ENCODE assay signal across 21 mouse cellular contexts in the genomic region with DNA sequence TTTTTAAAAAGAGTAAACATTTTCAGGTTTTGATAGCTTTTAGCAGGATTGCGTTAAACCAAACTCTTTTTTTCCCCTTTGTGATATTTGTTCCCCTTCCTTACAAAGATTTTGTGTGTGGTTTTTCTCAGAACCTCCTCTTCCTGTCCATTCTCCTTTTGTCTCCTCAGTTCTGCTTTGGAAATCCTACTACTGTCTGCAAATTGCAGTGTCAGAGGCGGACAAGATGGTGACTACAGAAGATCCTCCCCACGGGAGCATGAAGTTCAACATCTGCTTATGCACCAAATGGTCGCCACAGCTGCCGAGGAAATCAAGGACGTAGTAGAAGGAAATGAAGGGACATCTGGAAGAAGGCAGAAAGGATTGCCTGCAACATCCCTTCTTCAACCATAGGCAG. TPM values are rescaled to one million over a fixed set of nuclear protein-coding genes. Genes with fewer than 3 reads are reported as not detected.
DNase-seq lines count a peak whose midpoint lies in the region; ATAC-seq and TF ChIP-seq lines count a peak whose summit lies in the region.
"Had no signal": no experiment of that assay in that cellular context is flagged by ENCODE, and none has a peak within 500 bp of the region (broad histone marks: within the 10 kb centered on the region; RNA-seq: fewer than 3 reads in every experiment).

No protein-coding gene starts in this region.

- H3K79me2 ChIP-seq in liver, adult 2 months (ENCODE audit: control insufficient read depth, insufficient read depth, low read length), result no peaks in the 10 kb centered on the region
- H3K79me2 ChIP-seq in macrophage (ENCODE audit: inconsistent target), result no peaks in the 10 kb centered on the region

- WGBS in liver, adult 2 months, result 79% methylated on average over 6 of the region's 6 CpGs
- 9% methylated on average over 6 of the region's 6 CpGs for WGBS in macrophage (ENCODE audit: missing documents)
- 70% methylated on average over 6 of the region's 6 CpGs for WGBS in kidney, embryonic 15.5 days

- no peaks in the 10 kb centered on the region for H3K4me1 ChIP-seq in liver, adult 2 months (ENCODE audit: control insufficient read depth, insufficient read depth, low read length)
- peaks cover 39% of the 10 kb centered on the region for H3K4me1 ChIP-seq in bone marrow macrophage, adult 2 months (ENCODE audit: control insufficient read depth, insufficient read depth, low read length)
- H3K4me1 ChIP-seq in kidney, embryonic 15.5 days, result no peaks in the 10 kb centered on the region
- H3K4me1 ChIP-seq: embryonic facial prominence, embryonic 13.5 days had no signal

- no peak for TF ChIP-seq CTCF in liver, adult 2 months (IDR thresholded peaks at IDR 0.05; ENCODE audit: low read depth, low read length)
- no peak for TF ChIP-seq CTCF in bone marrow macrophage, adult 2 months (IDR thresholded peaks at IDR 0.05; ENCODE audit: low read depth, low read length)

- no peak overlapping the region for H3K4me3 ChIP-seq in liver, adult 2 months (ENCODE audit: insufficient read depth, low read depth, low read length)
- peak overlapping the region; percentile 4; the same call in 1 of the 2 replicates for H3K4me3 ChIP-seq in bone marrow macrophage, adult 2 months (ENCODE audit: insufficient read depth, low read length)
- H3K4me3 ChIP-seq in macrophage (ENCODE audit: inconsistent target), result no peak overlapping the region
- H3K4me3 ChIP-seq in kidney, embryonic 15.5 days (replicated peaks), result no peak overlapping the region
- H3K4me3 ChIP-seq: embryonic facial prominence, embryonic 13.5 days; forebrain, embryonic 12.5 days; heart, adult 2 months; heart, embryonic 13.5 days; hindbrain, embryonic 13.5 days had no signal

- no peak for TF ChIP-seq POLR2A in liver, adult 2 months (IDR thresholded peaks at IDR 0.05; ENCODE audit: extremely low read depth, insufficient read depth, low read length)
- no peak for TF ChIP-seq POLR2A in bone marrow macrophage, adult 2 months (IDR thresholded peaks at IDR 0.05; ENCODE audit: borderline replicate concordance, low read depth, low read length)

- no peaks in the 10 kb centered on the region for H3K9me3 ChIP-seq in kidney, embryonic 15.5 days (replicated peaks)
- H3K9me3 ChIP-seq: embryonic facial prominence, embryonic 13.5 days; forebrain, embryonic 12.5 days; hindbrain, embryonic 13.5 days had no signal

- intact Hi-C loops in left cerebral cortex, postnatal 4 days (cut with DNase I), result no loop called here

- no peaks in the 10 kb centered on the region for H3K36me3 ChIP-seq in liver, adult 2 months (ENCODE audit: control insufficient read depth, insufficient read depth, low read length)
- no peaks in the 10 kb centered on the region for H3K36me3 ChIP-seq in macrophage (ENCODE audit: inconsistent target)
- no peaks in the 10 kb centered on the region for H3K36me3 ChIP-seq in kidney, embryonic 15.5 days
- H3K36me3 ChIP-seq: embryonic facial prominence, embryonic 13.5 days; forebrain, embryonic 12.5 days; heart, embryonic 13.5 days; hindbrain, embryonic 13.5 days had no signal

- no peaks in the 10 kb centered on the region for H3K27me3 ChIP-seq in liver, adult 2 months (ENCODE audit: control insufficient read depth, insufficient read depth, low read length)
- H3K27me3 ChIP-seq in kidney, embryonic 15.5 days, result no peaks in the 10 kb centered on the region
- H3K27me3 ChIP-seq: embryonic facial prominence, embryonic 13.5 days; forebrain, embryonic 12.5 days; heart, embryonic 13.5 days; hindbrain, embryonic 13.5 days had no signal

- H3K27ac ChIP-seq in liver, adult 2 months (replicated peaks; ENCODE audit: insufficient read depth, low read depth, low read length), result no peak overlapping the region
- H3K27ac ChIP-seq in bone marrow macrophage, adult 2 months (ENCODE audit: insufficient read depth, low read depth, low read length), result peak overlapping the region; percentile 95
- peak overlapping the region; percentile 84 for H3K27ac ChIP-seq in macrophage
- no peak overlapping the region for H3K27ac ChIP-seq in kidney, embryonic 15.5 days
- H3K27ac ChIP-seq: embryonic facial prominence, embryonic 13.5 days; forebrain, embryonic 12.5 days; heart, adult 2 months; heart, embryonic 13.5 days; hindbrain, embryonic 13.5 days; hindbrain, postnatal 0 days had no signal

- peak; percentile 16 for DNase-seq in liver, adult 2 months (ENCODE audit: extremely low read depth, low read depth, low spot score)
- DNase-seq in liver, result no peak
- no peak for DNase-seq in embryo, embryonic 9.5 days (ENCODE audit: extremely low spot score)
- no peak for DNase-seq in left cerebral cortex, postnatal 4 days
- DNase-seq: adrenal gland, adult 2 months; adrenal gland, postnatal 25 days; cerebellum, adult 11 months; cerebellum, adult 8-10 months; cerebellum, postnatal 14 days; gastrocnemius, postnatal 36 days; heart, adult 2 months; heart, postnatal 4 days had no signal

- no peak overlapping the region for H3K9ac ChIP-seq in liver, adult 2 months (ENCODE audit: low read depth, low read length)
- H3K9ac ChIP-seq in kidney, embryonic 15.5 days, result no peak overlapping the region
- H3K9ac ChIP-seq: embryonic facial prominence, embryonic 13.5 days; forebrain, embryonic 12.5 days; heart, embryonic 13.5 days; hindbrain, embryonic 13.5 days had no signal

- H3K4me2 ChIP-seq in kidney, embryonic 15.5 days, result no peak overlapping the region
- H3K4me2 ChIP-seq: embryonic facial prominence, embryonic 13.5 days; forebrain, embryonic 12.5 days; heart, embryonic 13.5 days; hindbrain, embryonic 13.5 days had no signal

- ATAC-seq in monocyte, adult 5-6 weeks (replicated peaks; ENCODE audit: insufficient number of reproducible peaks, low FRiP score, low TSS enrichment, poor library complexity, severe bottlenecking), result peak; percentile 68; the same call in 1 of the 2 replicates
- ATAC-seq in kidney, embryonic 15.5 days (replicated peaks; ENCODE audit: low FRiP score), result no peak
- ATAC-seq: hindbrain, postnatal 0 days had no signal

RNA-seq across cellular contexts. Expression of a gene that starts 6.7 kb away (rescaled TPM):
- total RNA-seq in liver, adult 2 months (2014; rRNA removed), result 1.2 and 1.3 TPM in 2 replicates
- polyA plus RNA-seq in liver, adult 2 months (2012; rRNA removed), result 0.12 and 0.40 TPM in 2 replicates
- 73.2 and 75.7 TPM in 2 replicates for polyA plus RNA-seq in bone marrow macrophage, adult 2 months (2012; ENCODE audit: insufficient read depth, insufficient read length, missing spikeins)
- total RNA-seq in macrophage (2018; cell fraction: chromatin; rRNA removed), result 100 to 1,000 TPM in 1 of 26 experiments, 10 to 100 TPM in 24, 1 to 10 TPM in 1; 3.7 to 101 (median 51.9) TPM
- total RNA-seq in macrophage (2018; cell fraction: cytosol; rRNA removed), result 10 to 100 TPM; 17.9 to 46.3 (median 30.7) TPM
- 100 to 1,000 TPM in 1 of 26 experiments, 10 to 100 TPM in 25; 10.6 to 129 (median 43.1) TPM for total RNA-seq in macrophage (2018; cell fraction: nucleus; rRNA removed)
- 21.7 to 56.8 TPM (median 24.4 TPM) in 3 replicates for polyA plus RNA-seq in macrophage (2018)
- total RNA-seq in monocyte, adult 5-6 weeks (2017), result 43.6 to 67.8 TPM (median 52.4 TPM) in 3 replicates
- polyA plus RNA-seq in kidney, embryonic 15.5 days (2015; fragmentation: Nextera tagmentation; extraction: Ambion mirVana), result 2.2 and 2.8 TPM in 2 replicates
- 1 to 10 TPM; 3.2 to 4.2 TPM for total RNA-seq in left cerebral cortex, postnatal 4 days (2021)

Comparison
In these comparisons a context has a peak if more than half of its experiments do, and no peak if none do; other contexts are left out.
1. H3K27ac ChIP-seq: peak in bone marrow macrophage, adult 2 months (single experiment) and macrophage (single experiment); none in liver, adult 2 months (single experiment) and kidney, embryonic 15.5 days (single experiment).